Mouse (Mus musculus) spleen, adult 2 months (tissue): ENCODE results near the gene Fancc. TPM values are rescaled to one million over a fixed set of nuclear protein-coding genes. Genes with fewer than 3 reads are reported as not detected.

Experiments
- DNase-seq, 2 experiments: peaks; one replicate each; pipeline versions ENCODE4 v3.0.0 to v3.0.0-alpha.2; 2012 to 2021; ENCODE audit warnings: low spot score in 2 of 2, low read depth in 1 of 2
- H3K27ac ChIP-seq: fragments of 200-500 bp; 2 replicates; pipeline ENCODE4 v1.5.1; 2012; ENCODE audit warnings: low read length, inconsistent platforms; ENCODE audit not compliant: insufficient read depth
- H3K27me3 ChIP-seq: fragments of 200-500 bp; 2 replicates; pipeline ENCODE4 v1.6.1; 2012; ENCODE audit warnings: mild to moderate bottlenecking, moderate library complexity, low read length, inconsistent platforms; ENCODE audit not compliant: control insufficient read depth, insufficient read depth
- H3K36me3 ChIP-seq: fragments of 200-500 bp; 2 replicates; pipeline ENCODE4 v1.6.1; 2012; ENCODE audit warnings: mild to moderate bottlenecking, low read length, inconsistent platforms; ENCODE audit not compliant: control insufficient read depth, insufficient read depth
- H3K4me1 ChIP-seq: fragments of 200-500 bp; 2 replicates; pipeline ENCODE4 v1.6.1; 2011; ENCODE audit warnings: inconsistent platforms; ENCODE audit not compliant: control insufficient read depth, insufficient read depth, insufficient read length
- H3K4me3 ChIP-seq: fragments of 200-500 bp; 2 replicates; pipeline ENCODE4 v1.5.1; 2011; ENCODE audit warnings: mild to moderate bottlenecking, inconsistent platforms; ENCODE audit not compliant: insufficient read depth, insufficient read length; ENCODE audit errors: extremely low read depth
- CTCF ChIP-seq: fragments of 200-500 bp; IDR thresholded peaks from 2 replicates; pipeline ENCODE4 v1.5.1; 2011; ENCODE audit warnings: mild to moderate bottlenecking, inconsistent platforms; ENCODE audit not compliant: insufficient read depth, insufficient read length, insufficient replicate concordance; ENCODE audit errors: extremely low read depth
- POLR2A ChIP-seq: fragments of 200-500 bp; IDR thresholded peaks from 2 replicates; pipeline ENCODE4 v1.6.1; 2011; ENCODE audit warnings: low read depth, low read length, inconsistent platforms
- WGBS: fragments of 180-500 bp; shearing (Covaris S2); methylation state at CpG from one replicate; pipeline ENCODE4 v1.1.7; 2018; 5-methylcytosine and 5-hydroxymethylcytosine counted together
- polyA plus RNA-seq: library from polyadenylated mRNA; depleted of rRNA; stranded (reverse); fragments of >200 nt; gene quantifications from 2 replicates; pipeline ENCODE4 v1.2.3, GENCODE M21; 2012

The Fancc gene
- polyA plus RNA-seq, 1 experiment = 5.1 TPM

GRCm38 (mm10) chr13:63528164-63528675 is 31.1 kb upstream of the Fancc start:
- H3K36me3 ChIP-seq = peaks cover 27% of the 10 kb centered on the region
- H3K27ac ChIP-seq = peak overlapping the region; percentile 40; the same call in 1 of the 2 replicates
- H3K4me1 ChIP-seq = peaks cover 13% of the 10 kb centered on the region
- TF ChIP-seq POLR2A (no peak), CTCF (no peak)
- 4% methylated on average over 5 of the region's 5 CpGs for WGBS
- H3K4me3 ChIP-seq = no peak overlapping the region
- no peaks in the 10 kb centered on the region for H3K27me3 ChIP-seq
- DNase-seq = peak; percentile 5 to 43

DNA sequence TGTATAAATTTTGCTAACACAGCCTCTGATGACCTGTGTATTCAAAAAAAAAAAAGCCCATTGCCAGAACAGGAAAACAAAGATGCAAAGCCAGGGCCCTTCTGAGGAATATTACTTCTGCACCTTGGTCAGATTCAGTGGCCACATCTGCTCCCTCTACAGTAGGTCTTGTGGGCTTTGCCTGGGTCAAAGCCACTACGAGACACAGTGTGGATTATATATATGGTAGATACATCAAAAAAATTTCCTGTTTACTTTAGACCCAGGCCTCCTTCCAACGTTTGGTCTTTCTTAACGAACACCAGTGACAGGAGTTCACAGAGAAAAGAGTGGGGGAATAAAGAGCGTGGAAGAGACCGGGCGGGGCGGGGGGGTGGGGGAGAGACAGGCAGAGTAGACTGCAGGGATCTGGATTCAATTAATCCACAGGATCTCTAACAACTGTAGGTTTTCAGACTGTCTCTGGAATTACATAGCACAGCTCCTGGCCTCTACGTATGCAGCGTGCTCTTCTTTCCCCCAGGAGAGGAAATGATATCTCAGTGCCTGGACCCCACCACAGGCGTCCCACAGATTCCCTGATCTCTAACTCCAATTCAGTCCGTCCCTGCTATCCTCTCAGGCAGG is 28.6 kb upstream of the Fancc start:
- no peak overlapping the region for H3K4me3 ChIP-seq
- WGBS = 91% methylated on average over 11 of the region's 11 CpGs
- H3K27me3 ChIP-seq = no peaks in the 10 kb centered on the region
- DNase-seq = no peak
- peaks cover 26% of the 10 kb centered on the region for H3K36me3 ChIP-seq
- TF ChIP-seq POLR2A (no peak), CTCF (no peak)
- H3K27ac ChIP-seq = no peak overlapping the region
- peaks cover 13% of the 10 kb centered on the region for H3K4me1 ChIP-seq

- TF ChIP-seq POLR2A (no peak), CTCF (no peak)
Measured at GRCm38 (mm10) chr13:63524608-63525570, 27.8 kb upstream of the Fancc start.

GRCm38 (mm10) chr13:63524061-63524460 is 27.0 kb upstream of the Fancc start:
- Histone ChIP-seq H3K27me3 (no peaks in the 10 kb centered on the region), H3K36me3 (peaks cover 35% of the 10 kb centered on the region), H3K4me3 (no peak overlapping the region), H3K4me1 (peaks cover 11% of the 10 kb centered on the region), H3K27ac (no peak overlapping the region)
- no peak for DNase-seq
- TF ChIP-seq POLR2A (no peak), CTCF (no peak)
- 88% methylated on average over 2 of the region's 2 CpGs for WGBS

More at GRCm38 (mm10) chr13:63524608-63525570, 27.8 kb upstream of the Fancc start:
- H3K4me1 ChIP-seq = peaks cover 13% of the 10 kb centered on the region
- no peaks in the 10 kb centered on the region for H3K27me3 ChIP-seq
- peaks cover 30% of the 10 kb centered on the region for H3K36me3 ChIP-seq
- 93% methylated on average over 25 of the region's 25 CpGs for WGBS
- no peak overlapping the region for H3K27ac ChIP-seq
- no peak for DNase-seq
- H3K4me3 ChIP-seq = no peak overlapping the region

DNA sequence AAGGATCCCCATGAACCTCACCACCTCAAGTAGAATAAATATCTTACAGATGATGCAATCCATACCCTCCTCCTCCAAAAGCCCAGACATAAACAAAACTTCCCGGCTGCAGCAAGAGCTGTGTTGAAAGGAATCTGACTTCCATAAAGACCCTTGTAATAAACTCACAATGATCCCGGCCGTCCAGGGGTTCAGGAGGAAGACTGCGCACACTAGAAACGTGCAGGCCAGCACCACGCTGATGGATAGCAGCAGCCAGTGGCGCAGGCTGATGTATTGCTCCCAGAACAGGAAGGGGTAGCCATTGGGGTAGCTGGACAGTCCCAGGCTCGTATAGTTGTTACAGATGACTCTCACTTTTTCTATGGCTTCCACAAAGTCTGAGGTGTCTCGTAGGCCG is 25.8 kb upstream of the Fancc start:
- peaks cover 40% of the 10 kb centered on the region for H3K36me3 ChIP-seq
- no peak overlapping the region for H3K27ac ChIP-seq

GRCm38 (mm10) chr13:63520110-63520509 is 23.0 kb upstream of the Fancc start:
- 91% methylated on average over 6 of the region's 6 CpGs for WGBS
- H3K4me1 ChIP-seq = no peaks in the 10 kb centered on the region
- no peak overlapping the region for H3K27ac ChIP-seq
- H3K27me3 ChIP-seq = no peaks in the 10 kb centered on the region
- TF ChIP-seq POLR2A (no peak), CTCF (no peak)
- H3K36me3 ChIP-seq = peaks cover 44% of the 10 kb centered on the region
- DNase-seq = no peak
- no peak overlapping the region for H3K4me3 ChIP-seq

More for the DNA sequence above, 25.8 kb upstream of the Fancc start:
- 91% methylated on average over 10 of the region's 10 CpGs for WGBS
- H3K27me3 ChIP-seq = no peaks in the 10 kb centered on the region
- no peak overlapping the region for H3K4me3 ChIP-seq
- peaks cover 1% of the 10 kb centered on the region; the same call in 1 of the 2 replicates for H3K4me1 ChIP-seq
- TF ChIP-seq POLR2A (no peak), CTCF (no peak)
- no peak for DNase-seq
